Mouse (Mus musculus) kidney, embryonic 14.5 days (tissue): ENCODE measurements around the gene Aaas. TPM values are rescaled to one million over a fixed set of nuclear protein-coding genes. Genes with fewer than 3 reads are reported as not detected.
A peak's percentile ranks its signal among the peaks of the same experiment; 100 is the strongest.

ENCODE experiments used
- ATAC-seq: fragments of 200-750 bp; cut with Nextera tagmentation; 2 replicates; pipeline ENCODE4 v1.8.0; 2017; ENCODE audit warnings: moderate number of reproducible peaks, mild to moderate bottlenecking, moderate TSS enrichment, moderate library complexity; ENCODE audit not compliant: low FRiP score, low TSS enrichment
- H3K27ac ChIP-seq: fragments of 300-500 bp; sonication (generic); 2 replicates; pipeline ENCODE4 v1.5.1; 2014; ENCODE audit warnings: low read depth, mild to moderate bottlenecking, low read length, moderate library complexity, mixed read lengths
- H3K27me3 ChIP-seq: fragments of 300-500 bp; sonication (generic); 2 replicates; pipeline ENCODE4 v1.6.1; 2014; ENCODE audit warnings: mild to moderate bottlenecking, low read length; ENCODE audit not compliant: control insufficient read depth, insufficient read depth
- H3K36me3 ChIP-seq: fragments of 300-500 bp; sonication (generic); 2 replicates; pipeline ENCODE4 v1.6.1; 2014; ENCODE audit warnings: low read length, mixed read lengths; ENCODE audit not compliant: control insufficient read depth, insufficient read depth
- H3K4me1 ChIP-seq: fragments of 300-500 bp; sonication (generic); 2 replicates; pipeline ENCODE4 v1.6.1; 2014; ENCODE audit warnings: low read length, mixed read lengths; ENCODE audit not compliant: control insufficient read depth, insufficient read depth
- H3K4me2 ChIP-seq: fragments of 300-500 bp; sonication (generic); replicated peaks from 2 replicates; pipeline ENCODE4 v1.6.1; 2014; ENCODE audit warnings: low read depth, mild to moderate bottlenecking, low read length
- H3K4me3 ChIP-seq: fragments of 300-500 bp; sonication (generic); 2 replicates; pipeline ENCODE4 v1.5.1; 2014; ENCODE audit warnings: mild to moderate bottlenecking, low read length
- H3K9ac ChIP-seq: fragments of 300-500 bp; sonication (generic); 2 replicates; pipeline ENCODE4 v1.6.1; 2014; ENCODE audit warnings: low read depth, mild to moderate bottlenecking, low read length, moderate library complexity
- H3K9me3 ChIP-seq: fragments of 300-500 bp; sonication (generic); 2 replicates; pipeline ENCODE4 v1.6.1; 2016; ENCODE audit warnings: low read length; ENCODE audit not compliant: control insufficient read depth
- WGBS: fragments of 180-500 bp; shearing (Covaris S2); extraction: QIAGEN DNeasy Blood & Tissue Kit; methylation state at CpG from one replicate; pipeline ENCODE4 v1.1.7; 2014; 5-methylcytosine and 5-hydroxymethylcytosine counted together
- polyA plus RNA-seq: library from polyadenylated mRNA; unstranded; fragments of >200 nt; fragmentation: Nextera tagmentation; extraction: Ambion mirVana; gene quantifications from 2 replicates; pipeline ENCODE4 v1.2.1, GENCODE M21; 2014

Aaas gene
- polyA plus RNA-seq, 1 experiment from 2014 or later: 84.7 TPM

- H3K4me1 ChIP-seq: peaks cover 23% of the 10 kb centered on the region
- peak within 1 kb of the TSS; percentile 77 for H3K9ac ChIP-seq
- H3K27me3 ChIP-seq: no peaks in the 10 kb centered on the region
- peak within 1 kb of the TSS; percentile 78 for H3K4me3 ChIP-seq
- under 1% methylated on average over 30 of the region's 30 CpGs for WGBS
- peaks cover 58% of the 10 kb centered on the region for H3K36me3 ChIP-seq
- peak within 1 kb of the TSS; percentile 69 for H3K27ac ChIP-seq
- no peaks in the 10 kb centered on the region for H3K9me3 ChIP-seq
- peak; percentile 93 for ATAC-seq
- H3K4me2 ChIP-seq: peak within 1 kb of the TSS; percentile 63
Observed at GRCm38 (mm10) chr15:102331610-102332015, 19.0 kb downstream of the Aaas start, which contains the start of gene Myg1. TSS of gene Myg1 (plus strand) at chr15:102331709.

- 60% methylated on average over 8 of the region's 8 CpGs for WGBS
- ATAC-seq: no peak
- peak overlapping the region; percentile 74; the same call in 1 of the 2 replicates for H3K27ac ChIP-seq
- no peaks in the 10 kb centered on the region for H3K27me3 ChIP-seq
- peak overlapping the region; percentile 81 for H3K9ac ChIP-seq
- H3K4me3 ChIP-seq: peak overlapping the region; percentile 68
- peaks cover 18% of the 10 kb centered on the region for H3K4me1 ChIP-seq
- peak overlapping the region; percentile 83 for H3K4me2 ChIP-seq
- H3K9me3 ChIP-seq: no peaks in the 10 kb centered on the region
- peaks cover 49% of the 10 kb centered on the region for H3K36me3 ChIP-seq
Observed at GRCm38 (mm10) chr15:102326892-102327291, 23.7 kb downstream of the Aaas start.

GRCm38 (mm10) chr15:102326022-102326576 lies 24.5 kb downstream of the Aaas start, which contains the start of gene Pfdn5:
TSS of gene Pfdn5 (plus strand) at chr15:102326116.
- ATAC-seq: peak; percentile 91

GRCm38 (mm10) chr15:102324654-102325473 lies 25.7 kb downstream of the Aaas start:
- H3K9ac ChIP-seq: no peak overlapping the region
- H3K4me3 ChIP-seq: no peak overlapping the region
- peaks cover 12% of the 10 kb centered on the region for H3K4me1 ChIP-seq
- WGBS: 71% methylated on average over 12 of the region's 12 CpGs
- peaks cover 63% of the 10 kb centered on the region for H3K36me3 ChIP-seq
- no peaks in the 10 kb centered on the region for H3K9me3 ChIP-seq
- no peaks in the 10 kb centered on the region for H3K27me3 ChIP-seq
- peak overlapping the region; percentile 42; the same call in 1 of the 2 replicates for H3K4me2 ChIP-seq
- ATAC-seq: no peak
- H3K27ac ChIP-seq: no peak overlapping the region

More at GRCm38 (mm10) chr15:102326022-102326576, 24.5 kb downstream of the Aaas start, which contains the start of gene Pfdn5:
- Histone ChIP-seq H3K4me1 (peaks cover 14% of the 10 kb centered on the region), H3K27ac (peak within 1 kb of the TSS; percentile 74), H3K36me3 (peaks cover 57% of the 10 kb centered on the region), H3K9ac (peak within 1 kb of the TSS; percentile 81), H3K4me3 (peak within 1 kb of the TSS; percentile 68), H3K27me3 (no peaks in the 10 kb centered on the region), H3K4me2 (peak within 1 kb of the TSS; percentile 83), H3K9me3 (no peaks in the 10 kb centered on the region)
- WGBS: under 1% methylated on average over 40 of the region's 40 CpGs

- peaks cover 87% of the 10 kb centered on the region for H3K36me3 ChIP-seq
- H3K4me2 ChIP-seq: no peak overlapping the region
- no peak overlapping the region for H3K27ac ChIP-seq
- H3K9me3 ChIP-seq: no peaks in the 10 kb centered on the region
- no peak for ATAC-seq
- H3K9ac ChIP-seq: no peak overlapping the region
- no peaks in the 10 kb centered on the region for H3K4me1 ChIP-seq
- H3K27me3 ChIP-seq: no peaks in the 10 kb centered on the region
- WGBS: 91% methylated on average over 6 of the region's 6 CpGs
- H3K4me3 ChIP-seq: no peak overlapping the region
Observed at GRCm38 (mm10) chr15:102316263-102316662, 34.3 kb downstream of the Aaas start.

- Histone ChIP-seq H3K4me1 (no peaks in the 10 kb centered on the region), H3K9me3 (no peaks in the 10 kb centered on the region), H3K4me3 (no peak overlapping the region), H3K4me2 (no peak overlapping the region), H3K36me3 (peaks cover 85% of the 10 kb centered on the region), H3K9ac (no peak overlapping the region), H3K27me3 (no peaks in the 10 kb centered on the region), H3K27ac (no peak overlapping the region)
- ATAC-seq: no peak
- 92% methylated on average over 8 of the region's 8 CpGs for WGBS
Observed at GRCm38 (mm10) chr15:102315292-102315691, 35.3 kb downstream of the Aaas start.

- Histone ChIP-seq H3K4me1 (no peaks in the 10 kb centered on the region), H3K27ac (no peak overlapping the region), H3K36me3 (peaks cover 67% of the 10 kb centered on the region), H3K4me3 (no peak overlapping the region), H3K27me3 (no peaks in the 10 kb centered on the region), H3K9ac (no peak overlapping the region), H3K4me2 (no peak overlapping the region), H3K9me3 (no peaks in the 10 kb centered on the region)
- no peak for ATAC-seq
Observed at GRCm38 (mm10) chr15:102311489-102311888, 39.1 kb downstream of the Aaas start.

- WGBS: 44% methylated on average over 10 of the region's 10 CpGs
- Histone ChIP-seq H3K4me2 (no peak overlapping the region), H3K9me3 (no peaks in the 10 kb centered on the region), H3K27ac (peak overlapping the region; percentile 8; the same call in 1 of the 2 replicates), H3K4me1 (no peaks in the 10 kb centered on the region), H3K4me3 (no peak overlapping the region), H3K36me3 (peaks cover 67% of the 10 kb centered on the region), H3K27me3 (no peaks in the 10 kb centered on the region), H3K9ac (no peak overlapping the region)
- ATAC-seq: peak; percentile 92
Observed at GRCm38 (mm10) chr15:102310074-102310845, 40.3 kb downstream of the Aaas start.
